ENCODE assay signal across 16 mouse cellular contexts in genomic region chr2:46468936-46469629, GRCm38 (mm10).
"Had no signal": no experiment of that assay in that cellular context is flagged by ENCODE, and none has a peak within 500 bp of the region (broad histone marks: within the 10 kb centered on the region; RNA-seq: fewer than 3 reads in every experiment).

No protein-coding gene starts in this region.

- H3K36me3 ChIP-seq: limb, embryonic 13.5 days; neural tube, embryonic 13.5 days; stomach, embryonic 15.5 days had no signal

- H3K9ac ChIP-seq: limb, embryonic 13.5 days; liver, embryonic 14.5 days; neural tube, embryonic 13.5 days; stomach, embryonic 15.5 days had no signal

- DNase-seq: kidney, adult 11 months; kidney, adult 9 months; kidney, postnatal 4 days; left cerebral cortex, postnatal 4 days; lung, adult 18-20 months; right cerebral cortex, postnatal 4 days; spleen, adult 18-20 months; thymus, adult 2 months; thymus, postnatal 25 days had no signal

- H3K4me3 ChIP-seq: layer of hippocampus, adult 2 months; limb, embryonic 13.5 days; myocyte; neural tube, embryonic 13.5 days; stomach, embryonic 15.5 days had no signal

- H3K27me3 ChIP-seq: limb, embryonic 13.5 days; neural tube, embryonic 13.5 days; stomach, embryonic 15.5 days had no signal

- H3K4me1 ChIP-seq: stomach, embryonic 15.5 days had no signal

- H3K4me2 ChIP-seq: limb, embryonic 13.5 days; neural tube, embryonic 13.5 days; stomach, embryonic 15.5 days had no signal

- H3K9me3 ChIP-seq: limb, embryonic 13.5 days; neural tube, embryonic 13.5 days; stomach, embryonic 15.5 days had no signal

- H3K27ac ChIP-seq: kidney, postnatal 0 days; layer of hippocampus, adult 2 months; limb, embryonic 13.5 days; liver, embryonic 14.5 days; neural tube, embryonic 13.5 days; stomach, embryonic 15.5 days had no signal
